Mouse (Mus musculus) liver (tissue): ENCODE results near the gene Lsm3.
"Not testable (repeated sequence)": the region's sequence is repeated elsewhere in the genome, so short reads cannot be mapped to it uniquely, and the experiment has no call there.

Source experiments
- DNase-seq: peaks from one replicate; pipeline ENCODE4 v3.0.0-alpha.2; 2020; ENCODE audit warnings: mixed read lengths

Gene Lsm3

DNA sequence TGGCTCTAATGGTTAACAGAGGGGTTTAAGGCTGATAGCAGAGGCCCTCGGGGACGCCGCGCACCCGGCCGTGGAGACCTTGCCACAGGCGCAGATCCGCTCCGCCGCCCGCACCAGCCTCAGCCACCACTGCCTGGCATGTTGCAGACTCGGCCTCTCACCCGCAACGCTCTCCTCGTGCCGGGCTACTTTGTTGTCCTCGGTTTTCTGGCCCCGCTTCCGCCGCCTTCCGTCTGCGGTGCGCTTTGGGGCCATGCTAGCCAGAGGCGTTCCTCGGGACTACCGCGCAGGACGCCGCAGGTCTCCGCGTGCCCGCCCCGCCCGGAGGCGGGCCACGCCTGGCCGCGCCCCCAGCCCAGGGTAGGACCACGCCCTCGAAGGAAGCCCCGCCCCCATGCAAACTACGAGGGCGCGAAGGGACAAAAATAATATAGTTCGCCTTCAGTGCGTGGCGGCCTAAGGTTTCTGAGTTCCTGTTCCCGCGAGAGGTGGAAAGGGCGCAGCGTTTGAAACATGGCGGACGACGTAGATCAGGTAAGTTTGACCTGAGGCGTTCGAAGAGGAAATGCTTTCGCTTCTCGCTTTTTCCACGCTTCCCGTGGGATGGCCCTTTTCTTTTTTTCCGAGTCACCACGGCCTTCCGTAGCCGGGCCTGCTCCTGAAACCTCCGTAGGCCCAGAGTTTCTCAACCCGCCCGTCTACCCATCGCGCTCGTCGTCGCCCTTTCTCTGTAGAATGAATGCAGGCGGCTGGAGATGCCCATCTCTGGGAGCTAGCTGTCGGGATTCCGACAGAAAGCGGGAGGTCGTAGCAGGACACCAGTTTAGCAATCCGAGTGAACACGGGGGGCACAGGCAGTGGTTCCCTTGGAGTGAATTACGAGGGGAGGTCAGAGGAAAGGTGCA is at the start of gene Lsm3, which contains the start of gene Xpc:
Lsm3 (plus strand) TSS at position 384 of the 905 bp plus-strand sequence.
Xpc (minus strand) TSS at position 344 of the 905 bp plus-strand sequence.
- peak; percentile 97 for DNase-seq

DNA sequence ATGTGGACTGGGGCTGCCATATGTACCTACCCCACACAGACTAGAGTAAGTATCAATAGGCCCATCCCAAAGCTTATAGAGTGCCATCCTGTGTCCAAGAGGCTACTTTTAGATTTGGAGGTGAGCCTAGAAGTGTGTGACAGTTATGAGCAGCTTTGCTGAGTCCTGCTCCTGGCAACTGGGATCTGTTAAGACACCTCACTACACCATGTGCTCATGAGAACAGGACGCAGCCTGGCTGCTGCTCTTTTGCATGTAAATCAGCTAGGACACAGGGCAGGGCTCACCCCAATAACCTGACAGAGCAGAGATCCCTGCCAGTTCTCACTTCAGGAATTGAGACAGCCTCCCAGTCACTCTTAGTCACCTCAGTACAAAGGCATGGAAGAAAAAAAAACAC is 48.6 kb upstream of the Lsm3 start:
- no peak for DNase-seq

DNA sequence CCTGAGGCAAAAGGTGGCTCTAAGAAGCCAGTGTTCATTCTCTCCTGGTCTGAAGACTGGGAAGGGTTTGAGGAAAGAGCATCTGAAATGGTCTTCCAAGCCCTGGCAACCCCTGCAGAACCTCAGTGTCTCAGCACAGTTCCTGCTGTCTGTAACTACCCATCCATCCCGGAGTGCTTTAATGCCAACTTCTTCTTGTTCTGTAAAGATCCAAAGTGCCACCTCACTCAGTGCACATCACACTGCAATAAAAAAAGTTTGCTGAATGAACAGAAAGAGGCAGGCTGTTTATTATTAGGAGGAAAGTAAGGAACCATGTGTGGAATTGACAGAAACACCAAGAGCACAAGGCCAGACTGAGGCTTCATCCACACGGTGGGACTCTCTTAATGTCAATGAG is 45.0 kb upstream of the Lsm3 start:
- DNase-seq: no peak

DNA sequence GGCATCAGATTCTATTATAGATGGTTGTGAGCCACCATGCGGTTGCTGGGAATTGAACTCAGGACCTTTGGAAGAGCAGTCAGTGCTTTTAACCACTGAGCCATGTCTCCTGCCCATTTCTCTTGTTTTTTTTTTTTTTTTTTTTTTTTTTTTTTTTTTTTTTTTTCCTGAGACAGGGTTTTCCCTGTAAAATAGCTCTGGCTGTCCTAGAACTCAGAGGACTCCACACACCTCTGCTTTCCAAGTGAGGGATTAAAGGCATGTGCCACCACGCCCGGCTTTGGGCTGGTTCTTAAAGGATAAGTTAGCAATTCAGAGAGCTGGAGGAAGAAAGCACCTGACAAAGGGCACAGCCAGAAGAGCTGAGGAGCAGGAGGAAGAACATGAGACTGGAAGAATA is 44.3 kb upstream of the Lsm3 start:
- not testable (repeated sequence) for DNase-seq

DNA sequence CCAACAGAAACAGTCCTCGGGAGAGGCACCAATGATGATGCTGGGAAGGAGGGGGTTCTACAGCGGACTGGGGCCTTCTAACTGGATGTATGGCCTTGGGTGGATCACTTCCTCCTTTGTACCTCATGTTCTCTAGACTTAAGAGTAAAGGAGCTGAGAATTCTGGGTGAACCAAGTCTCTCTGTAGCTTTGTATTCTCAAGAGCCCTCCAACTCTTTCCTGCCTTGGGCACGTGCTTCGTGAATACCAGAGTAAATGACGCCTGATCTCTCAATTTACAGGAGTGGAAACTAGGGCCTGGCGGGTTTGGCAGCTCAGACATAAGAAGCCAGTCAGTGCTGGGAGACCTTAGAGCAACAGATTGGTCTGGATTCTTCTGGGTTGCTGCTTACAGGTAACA is 43.4 kb upstream of the Lsm3 start:
- peak; percentile 16 for DNase-seq

DNA sequence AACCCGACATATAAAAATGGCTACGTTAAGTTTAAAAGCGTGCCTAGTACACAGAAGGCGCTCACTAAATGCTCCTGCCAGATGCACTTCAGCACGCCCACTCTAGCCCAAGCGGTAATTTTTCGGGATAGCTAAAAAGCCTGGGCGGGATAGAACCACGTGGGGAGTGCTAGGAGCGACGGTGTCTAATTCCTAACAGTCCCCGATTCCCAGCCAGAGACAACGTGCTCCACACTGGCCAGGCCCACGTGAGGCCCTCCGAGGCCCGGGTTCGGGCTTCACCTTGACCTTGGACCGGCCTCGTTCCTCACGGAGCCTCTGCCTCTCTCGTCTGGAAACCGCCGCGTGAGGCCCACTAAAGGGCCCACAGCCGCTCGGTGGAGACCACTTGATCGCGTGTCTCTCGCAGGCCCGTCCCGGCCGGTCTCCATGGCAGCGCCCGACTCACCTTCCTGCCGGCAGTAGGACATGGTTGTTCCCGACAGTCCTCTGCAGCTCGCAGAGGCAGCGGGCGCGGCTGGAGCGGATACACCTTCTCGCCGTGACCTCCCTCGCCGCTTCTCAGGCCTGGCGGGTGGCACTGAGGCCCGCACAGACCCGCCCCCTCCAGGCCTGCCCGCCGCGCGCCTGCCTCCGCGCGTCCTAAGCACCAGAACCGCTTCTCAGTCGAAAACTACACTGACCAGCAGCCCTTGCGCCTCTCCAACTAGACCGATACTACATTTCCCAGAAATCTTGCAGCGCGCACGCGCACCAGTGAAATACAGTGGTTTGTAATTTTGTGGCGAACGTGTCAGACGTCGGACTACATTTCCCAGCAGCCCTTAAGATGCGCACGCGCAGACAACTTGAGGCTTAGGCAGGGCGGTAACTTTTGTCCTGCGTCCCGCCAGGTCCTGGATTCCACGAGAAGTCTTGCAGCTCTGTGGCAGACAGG is 42.6 kb upstream of the Lsm3 start, which contains the start of the genes Chchd4 and Tmem43:
Chchd4 (minus strand) TSS at position 679 of the 937 bp plus-strand sequence.
Tmem43 (plus strand) TSS at position 836 of the 937 bp plus-strand sequence.
- DNase-seq: peak; percentile 98

DNA sequence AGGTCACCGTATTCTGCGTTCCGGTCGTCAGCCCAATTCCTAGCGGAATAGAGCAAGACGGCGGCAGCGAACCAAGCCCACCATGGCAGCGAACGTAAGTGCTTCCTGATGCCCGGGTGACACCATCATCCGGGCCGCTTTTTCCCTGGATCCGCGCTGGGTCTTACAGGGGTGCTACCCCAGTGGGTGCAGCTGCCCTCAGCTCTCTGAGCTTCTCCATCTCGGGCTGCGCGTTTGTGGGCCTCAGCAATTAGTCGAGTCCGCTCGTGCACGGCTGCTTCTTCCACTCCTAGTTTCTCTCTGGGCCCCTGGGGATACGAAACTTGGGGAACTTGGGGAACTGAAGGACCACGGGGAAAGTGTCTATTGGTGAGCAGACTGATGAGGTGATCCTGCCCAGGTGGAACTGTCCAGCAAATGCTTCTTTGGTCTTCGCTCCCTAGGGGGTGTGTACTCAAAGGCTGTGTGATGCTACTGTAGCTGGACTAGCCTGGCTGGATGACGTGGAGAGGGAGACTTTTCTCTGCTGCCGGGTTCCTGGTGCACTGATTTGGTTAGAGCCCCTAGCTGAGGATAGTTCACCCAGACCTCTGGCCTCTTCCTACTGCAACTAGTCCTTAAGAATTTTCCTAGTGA is 41.8 kb upstream of the Lsm3 start:
- DNase-seq: no peak

DNA sequence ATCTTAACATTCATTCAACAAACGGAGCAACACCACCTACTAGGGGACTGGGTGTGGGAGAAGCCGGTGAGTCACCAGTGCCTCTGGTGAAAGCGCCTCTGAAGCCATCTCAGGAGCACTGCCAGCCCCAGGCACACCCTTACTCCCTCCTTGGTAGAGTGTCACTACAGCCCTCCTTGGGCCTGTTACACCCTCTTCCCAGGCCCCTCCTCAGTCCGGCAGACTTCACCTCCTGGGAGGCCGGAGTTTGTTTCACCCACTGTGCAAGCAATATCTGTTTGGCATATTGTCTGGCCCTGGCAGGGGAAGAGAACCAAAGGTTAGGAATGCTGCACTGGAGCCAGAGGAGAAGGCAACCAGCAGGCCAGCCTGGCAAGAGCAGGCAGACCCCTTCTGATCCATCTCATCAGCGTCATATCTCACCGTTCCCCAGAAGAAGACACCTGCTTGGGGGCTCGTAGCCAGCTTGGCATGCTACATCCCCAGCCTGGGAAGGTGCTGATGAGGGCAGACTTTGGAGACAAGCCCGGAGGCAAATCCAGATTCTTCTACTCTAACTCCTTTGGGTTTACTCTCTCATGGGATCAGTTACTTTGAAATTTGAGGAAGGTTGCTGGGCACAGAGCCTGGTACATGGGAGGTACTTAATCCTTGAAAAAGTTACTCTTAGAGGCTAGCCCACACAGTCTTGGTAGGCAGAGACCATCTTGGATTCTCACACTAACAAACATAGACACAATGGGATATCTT is 41.1 kb upstream of the Lsm3 start:
- peak; percentile 12 for DNase-seq

DNA sequence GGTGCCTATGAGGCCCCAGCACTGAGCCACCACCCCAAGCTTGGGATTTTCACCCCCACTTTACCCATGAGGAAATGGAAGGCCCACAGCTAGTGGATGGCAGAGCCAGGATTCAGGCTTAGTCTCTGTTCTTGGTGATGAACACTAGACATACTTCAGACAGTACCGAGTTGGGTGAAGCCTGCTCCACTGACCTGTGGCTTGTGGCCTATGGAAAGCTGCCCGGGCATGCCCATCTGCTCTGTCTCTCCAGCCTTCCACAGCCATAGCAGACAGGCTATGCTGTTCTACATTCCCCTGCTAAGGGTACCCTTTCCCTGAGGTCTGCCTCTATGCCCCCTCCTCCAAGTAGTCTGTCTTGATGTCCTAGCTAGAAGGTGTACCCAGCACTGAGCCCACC is 39.2 kb upstream of the Lsm3 start:
- no peak for DNase-seq

DNA sequence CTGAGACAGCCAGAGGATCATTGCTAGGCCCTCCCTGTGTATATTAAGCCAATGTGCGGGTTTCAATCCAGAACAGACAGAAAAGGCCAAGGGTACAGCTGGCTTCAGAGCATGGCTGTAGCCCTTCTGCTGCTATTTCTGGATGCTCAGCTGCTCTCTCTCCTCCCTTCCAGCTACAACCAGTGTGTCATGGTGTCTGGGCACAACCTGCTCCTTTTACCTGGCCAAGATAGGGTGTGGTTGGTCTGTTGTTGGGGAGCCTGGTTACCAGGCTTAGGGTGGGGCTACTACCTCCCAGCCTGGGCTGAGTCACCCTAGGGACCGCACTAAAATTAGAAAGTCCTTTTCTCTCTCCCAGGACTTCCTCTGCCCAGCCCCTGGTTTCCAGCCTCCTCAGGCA is 32.4 kb upstream of the Lsm3 start:
- no peak for DNase-seq

DNA sequence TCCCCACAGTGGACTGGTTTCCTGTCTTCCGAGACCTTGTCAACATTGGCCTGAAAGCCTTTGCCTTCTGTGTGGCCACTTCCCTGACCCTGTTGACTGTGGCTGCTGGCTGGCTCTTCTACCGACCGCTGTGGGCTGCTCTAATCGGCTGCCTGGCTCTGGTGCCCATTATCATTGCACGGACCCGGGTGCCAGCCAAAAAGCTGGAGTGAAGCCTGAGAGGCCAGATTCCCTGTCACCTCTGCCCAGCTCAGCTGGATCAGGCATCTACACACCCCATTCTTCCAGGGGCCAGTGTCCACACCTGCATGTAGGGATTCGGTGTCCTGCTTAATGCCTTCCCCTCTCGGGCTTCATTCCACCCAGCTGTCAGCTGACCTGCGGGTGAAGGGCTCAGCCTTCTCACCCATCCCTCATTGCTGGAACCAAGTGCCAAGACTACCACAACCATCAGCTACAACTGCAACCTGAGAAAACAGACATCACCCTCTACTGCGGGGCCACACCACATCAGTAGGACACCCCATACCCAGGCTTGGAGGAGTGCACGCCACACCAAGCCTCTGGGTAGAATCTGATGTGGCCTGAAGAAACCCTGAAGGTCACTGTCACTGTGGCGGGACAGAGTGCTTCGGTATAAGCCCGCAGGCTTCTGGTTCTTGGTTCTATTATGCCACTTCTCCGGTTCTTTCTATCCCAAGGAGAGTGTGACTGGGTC is 28.8 kb upstream of the Lsm3 start:
- DNase-seq: no peak

DNA sequence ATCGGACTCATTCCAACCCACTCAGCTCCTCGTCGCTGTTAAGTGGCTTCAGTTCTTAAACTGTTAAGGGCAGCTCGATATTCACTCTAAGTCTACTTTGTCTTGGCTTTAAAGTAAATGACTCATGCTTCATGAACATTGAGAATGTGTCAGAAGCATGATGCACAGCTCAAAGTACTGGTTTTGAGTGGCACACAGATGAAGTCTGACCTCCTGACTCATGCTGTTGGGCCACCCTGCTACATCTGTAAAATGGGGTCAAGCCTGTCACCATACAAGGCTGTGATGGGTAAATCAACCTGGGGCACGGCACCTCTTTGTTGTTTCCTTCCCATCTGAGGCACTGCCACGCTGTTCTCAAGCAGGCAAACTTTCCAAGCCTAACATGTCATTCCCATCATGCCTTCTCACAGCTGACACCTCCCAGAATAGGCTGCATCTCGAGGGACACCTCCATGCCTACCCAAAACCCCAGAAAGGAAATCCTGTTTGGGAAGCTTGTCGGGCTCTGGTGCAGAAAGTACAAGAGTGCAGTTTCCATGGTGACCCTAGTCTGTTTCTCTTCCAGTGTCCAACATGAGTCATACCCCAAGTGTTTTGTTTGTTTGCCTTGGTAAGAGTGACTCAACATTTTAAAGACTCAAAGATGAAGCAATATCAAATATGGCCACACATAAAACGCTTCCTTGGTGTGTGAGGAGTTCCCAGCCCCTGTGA is 27.1 kb upstream of the Lsm3 start:
- no peak for DNase-seq

DNA sequence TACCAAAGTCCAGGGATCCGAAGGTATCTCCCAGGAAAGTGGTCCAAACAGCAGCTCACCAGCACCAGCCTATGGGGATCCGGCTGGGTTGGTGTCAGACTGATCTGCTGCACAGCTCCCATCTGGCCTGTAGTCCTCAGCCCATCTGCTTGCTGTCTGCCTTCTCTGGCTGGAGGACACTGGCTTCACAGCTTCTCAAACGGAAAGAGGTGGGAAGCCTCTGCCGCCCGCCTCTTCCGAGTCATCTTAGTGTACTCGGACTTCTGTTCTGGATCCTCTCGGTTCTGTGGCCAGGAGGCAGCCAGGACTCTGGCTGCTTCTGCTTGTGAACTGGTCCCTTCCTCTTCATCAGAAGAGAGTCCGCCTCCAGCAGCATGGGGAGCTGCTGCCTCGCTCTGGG is 25.9 kb upstream of the Lsm3 start:
- no peak for DNase-seq

DNA sequence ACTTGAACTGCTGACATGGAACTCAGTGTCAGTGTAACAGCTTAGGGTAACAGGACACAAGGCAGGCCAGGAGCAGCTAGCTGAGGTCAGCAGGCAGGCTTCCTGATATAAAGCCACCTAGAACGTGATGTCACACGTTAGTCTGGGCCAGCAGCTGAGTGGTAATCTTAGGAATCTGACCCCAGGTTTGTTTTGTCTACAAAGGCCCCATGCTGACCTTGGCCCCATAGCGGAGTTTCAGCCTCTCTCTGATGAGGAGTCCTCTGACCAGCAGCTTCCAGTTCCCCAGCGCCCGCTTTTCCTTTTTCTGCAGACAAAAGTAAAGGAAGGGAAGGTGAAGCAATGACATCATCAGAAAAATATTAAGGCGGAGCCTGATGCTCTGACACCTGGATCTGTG is 24.7 kb upstream of the Lsm3 start:
- no peak for DNase-seq

DNA sequence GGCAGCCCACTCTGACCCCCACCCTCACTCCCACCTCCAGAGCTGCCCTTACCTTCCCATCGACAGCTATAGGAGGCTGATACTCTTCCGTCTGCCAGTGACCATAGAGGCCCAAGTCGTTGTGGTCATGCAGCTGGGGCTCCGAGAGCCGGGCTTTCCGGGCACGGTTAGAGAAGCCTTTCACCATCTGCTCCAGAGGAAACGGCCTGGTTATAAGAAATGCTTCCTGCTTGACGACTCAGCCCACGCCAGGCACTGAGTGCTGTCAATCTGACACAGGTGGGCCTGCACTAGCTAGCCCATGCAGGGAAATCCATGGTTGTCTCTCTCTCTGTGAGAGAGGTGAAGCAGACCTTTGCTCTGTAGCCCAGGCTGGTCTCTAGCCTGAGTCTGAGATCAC is 22.7 kb upstream of the Lsm3 start:
- DNase-seq: no peak

DNA sequence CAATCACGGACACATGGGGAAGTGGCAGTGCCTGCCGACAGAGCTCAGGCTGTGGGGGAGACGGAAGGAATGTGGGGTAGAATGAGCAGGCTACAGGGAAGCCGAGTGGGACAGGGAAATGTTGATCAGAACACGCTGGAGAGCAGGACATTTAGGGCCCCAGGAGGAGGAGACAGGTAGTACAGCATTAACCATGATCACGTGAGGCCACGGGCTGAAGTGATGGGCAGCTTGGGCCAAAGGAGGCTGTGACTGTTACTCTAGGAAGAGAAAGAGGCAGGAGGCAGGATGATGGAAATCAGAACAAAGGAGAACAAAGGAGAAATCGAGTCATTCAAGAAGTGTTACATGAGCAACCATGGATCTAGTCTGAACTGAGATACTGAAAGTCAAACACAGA is 21.2 kb upstream of the Lsm3 start:
- DNase-seq: no peak

DNA sequence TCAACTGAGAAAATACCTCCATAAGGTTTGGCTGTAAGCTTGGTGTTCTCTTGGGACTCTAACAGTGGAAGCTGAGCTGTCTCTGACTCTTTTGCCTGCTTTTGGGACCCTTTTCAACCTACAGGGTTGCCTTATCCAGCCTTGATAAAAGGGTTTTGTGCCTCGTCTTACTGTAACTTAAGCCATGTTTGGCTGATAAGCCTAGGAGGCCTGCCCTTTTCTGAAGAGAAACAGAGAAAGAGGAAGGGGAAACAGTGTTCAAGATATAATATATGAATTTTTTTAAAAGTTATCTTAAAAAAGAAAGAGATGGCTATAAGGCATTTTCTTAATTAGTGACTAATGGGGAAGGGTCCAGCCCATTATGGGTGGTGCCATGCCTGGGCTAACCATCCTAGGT is 12.4 kb upstream of the Lsm3 start:
- DNase-seq: no peak

DNA sequence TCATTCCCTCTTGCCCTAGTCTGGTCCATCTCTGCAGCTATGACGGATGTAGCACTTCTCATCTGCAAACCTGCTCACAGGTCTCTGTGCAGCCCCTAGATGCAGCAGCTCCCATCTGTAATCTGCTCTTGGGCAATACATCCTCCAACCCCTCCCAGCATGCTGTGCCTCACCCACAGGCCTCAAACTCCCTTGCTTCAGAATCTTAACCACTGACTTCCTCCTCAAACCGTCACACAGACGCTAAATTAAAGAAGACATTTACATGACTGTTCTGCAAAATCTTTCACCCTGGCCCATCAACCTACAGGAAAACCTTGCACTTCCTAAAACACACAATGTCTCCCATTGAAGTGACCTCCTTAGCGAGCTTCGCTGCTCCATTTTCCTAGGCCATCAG is 9.7 kb upstream of the Lsm3 start:
- no peak for DNase-seq

DNA sequence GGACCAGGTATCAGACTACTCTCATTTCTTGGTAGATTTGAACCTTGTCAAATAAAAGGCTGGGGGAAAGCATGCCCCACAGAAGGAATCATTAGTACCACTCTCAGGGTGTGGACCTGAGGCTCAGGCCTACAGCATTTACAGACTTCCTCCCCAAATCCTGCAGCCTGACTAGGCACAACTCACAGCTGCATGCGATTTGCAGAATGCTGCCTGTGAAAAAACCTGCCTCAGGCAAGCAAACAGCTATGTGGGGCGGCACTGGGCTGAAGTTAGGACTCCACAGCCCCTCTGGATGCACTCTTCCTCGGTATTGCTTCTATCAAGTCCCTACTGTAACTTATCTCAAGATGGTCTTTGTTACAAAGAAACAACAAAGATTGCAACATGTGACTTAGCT is 7.7 kb upstream of the Lsm3 start:
- no peak for DNase-seq

DNA sequence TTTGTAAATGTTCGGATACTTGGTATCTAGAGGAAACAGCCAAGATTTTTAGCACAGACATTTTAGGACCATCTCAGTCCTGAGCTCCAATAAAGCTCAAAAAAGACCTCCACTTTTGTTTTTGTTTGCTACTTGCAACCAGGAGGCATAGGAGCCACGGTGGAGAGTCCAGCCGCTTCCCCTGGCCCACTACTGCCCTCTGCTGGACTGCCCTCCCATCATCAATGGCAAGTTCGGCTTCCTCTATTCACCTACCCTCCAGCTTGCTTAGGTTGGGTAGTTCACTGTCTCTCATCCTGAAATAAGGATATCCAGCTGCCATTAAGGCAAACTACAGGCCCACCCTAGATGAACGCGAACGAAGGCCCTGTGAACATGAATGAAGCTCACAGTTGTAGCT is 6.4 kb upstream of the Lsm3 start:
- peak; percentile 81 for DNase-seq

DNA sequence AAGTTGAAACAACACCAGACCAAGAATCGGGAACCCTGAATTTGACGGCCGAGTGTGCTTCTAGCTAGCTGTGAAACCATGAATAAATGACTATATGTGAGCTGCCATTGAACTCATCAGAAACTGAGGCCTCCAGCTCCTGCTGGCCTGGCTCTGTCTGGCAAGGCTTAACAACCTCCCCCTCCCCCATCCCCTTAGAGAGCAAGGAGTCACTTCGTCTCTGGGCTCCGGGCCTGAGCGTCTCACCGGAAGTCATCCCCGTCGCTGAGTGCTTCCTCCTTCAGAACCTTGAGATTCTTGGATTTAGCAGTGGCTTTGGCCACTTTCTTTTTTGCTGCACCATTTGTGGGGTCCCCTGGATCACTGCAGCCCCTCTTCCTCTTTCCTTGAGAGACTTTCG is 5.5 kb upstream of the Lsm3 start:
- DNase-seq: no peak
